Mouse (Mus musculus): ENCODE data around the gene Klf1.

GRCm38 (mm10) chr8:84872309-84872965, 29.3 kb upstream of the Klf1 start:
- no peak for TF ChIP-seq POLR2A (IDR thresholded peaks at IDR 0.05; ENCODE audit: low read depth, low read length)
- no peak for TF ChIP-seq CTCF (conservative IDR thresholded peaks at IDR 0.05; ENCODE audit: insufficient read depth, insufficient read length, low read depth, low read length)

All from kidney, adult 2 months (tissue).